Mouse (Mus musculus): Measurements from ENCODE around the gene Kpnb1. TPM values are rescaled to one million over a fixed set of nuclear protein-coding genes. Genes with fewer than 3 reads are reported as not detected.

Gene Kpnb1
- total and polyA plus RNA-seq, 3 experiments, result 11.4 to 113 (median 98.1) TPM

DNA sequence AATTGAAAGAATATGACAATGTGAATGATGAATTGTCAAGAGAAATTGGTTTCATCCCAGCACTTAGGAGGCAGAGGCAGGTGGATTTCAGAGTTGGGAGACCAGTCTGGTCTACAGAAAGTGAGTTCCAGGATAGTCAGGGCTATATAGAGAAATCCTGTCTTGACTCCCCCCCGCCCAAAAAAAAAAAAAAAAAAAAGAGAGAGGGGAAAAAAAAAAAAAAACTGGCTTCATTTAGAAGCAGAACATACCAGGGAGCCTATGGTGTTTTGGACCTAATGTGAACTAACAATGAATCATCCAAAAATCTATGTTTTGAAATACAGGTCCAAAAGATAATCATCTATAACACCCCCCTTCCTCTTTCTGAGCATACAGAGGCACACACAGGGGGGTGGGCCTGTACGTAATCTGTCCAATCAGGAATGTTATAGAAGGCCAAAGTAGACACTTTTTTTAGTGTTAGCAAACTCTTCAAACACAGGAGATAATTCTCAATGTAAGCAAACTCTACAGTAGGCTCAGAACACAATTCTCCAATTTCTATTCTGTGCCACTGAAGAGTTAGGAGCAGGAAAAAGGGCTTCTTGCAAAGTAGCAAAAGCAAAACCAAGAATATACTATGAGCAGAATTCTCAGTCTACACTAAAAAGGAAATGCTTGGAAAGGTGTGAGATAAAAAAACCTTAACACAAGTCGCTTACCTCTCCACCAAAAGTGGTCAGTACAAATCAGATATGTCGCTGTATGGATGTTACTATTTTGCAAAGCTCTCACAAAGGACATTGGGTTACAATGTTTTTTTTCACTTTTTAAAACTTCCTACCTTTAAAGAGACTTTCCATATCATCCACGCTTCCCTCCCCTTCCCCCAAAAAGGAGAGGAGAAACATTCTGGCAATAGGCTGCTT, 1.7 kb downstream of the Kpnb1 start:
- no peak for DNase-seq

DNA sequence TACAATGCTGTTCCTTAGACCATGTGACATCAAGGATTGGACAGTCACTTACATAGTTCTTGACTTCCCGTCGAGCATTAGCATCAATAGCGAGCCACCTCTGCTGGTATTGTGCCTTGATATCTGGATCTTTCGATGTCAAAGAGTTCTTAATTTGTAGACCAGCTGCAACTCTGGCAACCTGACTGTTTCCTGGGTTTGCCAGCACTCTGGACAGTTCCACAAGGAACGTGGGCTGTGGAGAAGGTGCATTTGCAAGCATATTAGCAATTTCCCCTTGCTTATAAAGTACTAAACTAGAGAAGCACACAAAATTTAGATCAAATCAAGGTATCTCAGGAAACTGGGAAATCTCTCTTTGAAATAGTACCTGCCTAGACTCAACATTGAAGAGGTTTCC, 2.8 kb downstream of the Kpnb1 start:
- DNase-seq, result no peak

DNA sequence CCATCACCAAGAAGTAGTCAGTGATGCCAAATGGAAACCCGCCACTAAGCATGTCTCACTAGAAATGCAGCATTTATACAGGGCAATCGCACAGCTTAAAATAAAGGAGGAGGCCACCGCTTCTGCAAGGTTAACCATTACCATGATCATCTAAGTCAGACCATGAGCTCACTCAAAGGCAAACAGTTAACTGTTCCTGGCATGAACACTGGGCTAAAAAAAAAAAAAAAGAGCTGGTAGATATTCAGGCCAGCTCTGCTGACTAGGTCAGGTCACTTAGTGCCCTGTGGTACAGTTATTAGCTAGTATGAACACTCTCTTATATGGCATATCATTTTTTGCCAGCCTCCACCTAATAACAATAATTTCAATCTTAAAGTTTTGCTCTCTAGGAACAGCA, 5.2 kb downstream of the Kpnb1 start:
- no peak for DNase-seq

DNA sequence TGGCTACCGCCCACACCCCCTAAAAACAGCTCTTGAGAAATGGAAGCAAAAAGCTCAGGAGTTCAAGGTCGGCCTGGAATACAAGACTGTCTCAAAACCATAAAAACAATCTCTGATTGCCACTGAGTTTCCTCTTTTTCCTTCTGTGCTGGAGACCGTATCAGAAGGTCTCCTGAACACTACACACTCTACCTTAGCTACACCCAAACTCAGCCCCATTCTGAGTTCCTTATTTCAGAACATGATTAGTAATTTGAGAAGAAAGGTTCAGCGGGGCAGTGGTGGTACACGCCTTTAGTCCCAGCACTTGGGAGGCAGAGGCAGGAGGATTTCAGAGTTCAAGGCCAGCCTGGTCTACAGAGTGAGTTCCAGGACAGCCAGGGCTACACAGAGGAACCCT, 6.6 kb downstream of the Kpnb1 start:
- DNase-seq, result no peak

DNA sequence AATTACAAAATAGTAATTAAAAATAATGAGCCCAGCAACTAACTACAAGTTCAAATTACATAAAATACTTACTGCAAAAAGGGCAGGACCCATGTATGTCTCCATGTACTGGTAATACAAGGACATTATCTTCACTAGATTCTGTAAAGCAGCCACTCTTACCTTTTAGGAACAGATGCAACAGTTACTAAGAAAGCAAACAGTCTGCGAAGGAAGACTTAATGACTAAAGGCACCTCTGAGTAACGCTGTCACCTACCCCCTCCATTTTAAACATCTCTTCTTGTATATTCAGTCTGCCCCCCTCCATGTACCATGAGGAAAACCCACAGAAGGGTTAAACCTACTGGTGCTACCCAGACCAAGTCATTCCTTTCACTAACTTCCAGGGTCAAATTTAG, 9.5 kb downstream of the Kpnb1 start:
- DNase-seq, result no peak

DNA sequence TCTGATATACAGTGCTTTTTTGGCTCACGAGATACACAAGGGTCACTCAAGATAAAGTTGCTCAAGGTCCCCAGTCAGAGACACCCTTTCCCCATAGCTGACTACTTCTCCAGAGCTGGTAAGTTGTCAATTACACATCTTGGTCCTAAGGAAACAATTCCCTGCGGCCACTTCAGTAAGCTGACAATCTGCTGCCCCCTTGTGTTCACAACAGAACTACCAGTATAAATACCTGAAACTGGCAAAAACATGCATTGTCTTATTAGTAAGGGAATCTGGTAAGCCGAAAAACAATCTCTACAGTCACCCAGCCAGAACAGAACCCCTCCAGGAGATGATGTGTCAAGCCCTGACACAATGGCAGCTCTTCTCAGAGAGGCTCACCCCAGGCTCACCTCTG, 10.8 kb downstream of the Kpnb1 start:
- peak; percentile 40 for DNase-seq

DNA sequence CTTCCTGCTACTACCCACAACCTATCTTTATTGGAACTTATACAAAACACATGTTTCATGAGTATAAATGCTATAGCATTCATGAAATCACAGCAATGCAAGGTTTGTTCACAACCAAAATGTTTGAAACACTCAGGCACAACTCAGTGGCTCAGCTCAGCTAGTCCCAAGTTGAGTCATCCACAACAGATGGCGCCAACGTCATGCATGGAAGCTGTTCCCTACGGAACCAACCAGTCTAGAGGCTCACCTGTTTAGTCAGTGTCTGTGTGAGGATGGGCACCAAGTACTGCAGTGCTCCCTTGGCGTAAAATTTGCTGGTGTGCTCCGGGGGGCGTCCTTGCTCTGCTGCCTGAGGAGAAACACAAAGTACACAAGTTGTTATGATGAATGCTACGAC, 12.2 kb downstream of the Kpnb1 start:
- no peak for DNase-seq

DNA sequence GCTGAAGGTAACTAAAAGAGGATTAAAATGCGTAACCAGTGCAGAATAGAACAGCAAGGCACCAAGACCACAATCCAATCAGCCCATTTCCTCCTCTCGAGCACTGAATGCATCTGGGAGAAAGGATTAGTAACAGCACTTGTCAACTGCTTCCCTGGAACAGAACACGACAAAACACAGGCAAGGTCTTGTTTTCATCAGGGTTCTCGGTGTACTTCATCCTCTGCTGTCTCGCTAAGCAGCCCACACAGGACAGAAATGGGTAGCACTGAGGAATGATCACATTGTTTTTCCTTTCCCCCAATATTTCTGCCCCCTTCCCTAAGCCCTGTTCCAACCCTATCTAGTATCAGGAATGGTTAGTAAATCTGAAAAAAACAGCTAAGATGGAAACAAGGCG, 27.3 kb downstream of the Kpnb1 start:
- DNase-seq, result no peak

DNA sequence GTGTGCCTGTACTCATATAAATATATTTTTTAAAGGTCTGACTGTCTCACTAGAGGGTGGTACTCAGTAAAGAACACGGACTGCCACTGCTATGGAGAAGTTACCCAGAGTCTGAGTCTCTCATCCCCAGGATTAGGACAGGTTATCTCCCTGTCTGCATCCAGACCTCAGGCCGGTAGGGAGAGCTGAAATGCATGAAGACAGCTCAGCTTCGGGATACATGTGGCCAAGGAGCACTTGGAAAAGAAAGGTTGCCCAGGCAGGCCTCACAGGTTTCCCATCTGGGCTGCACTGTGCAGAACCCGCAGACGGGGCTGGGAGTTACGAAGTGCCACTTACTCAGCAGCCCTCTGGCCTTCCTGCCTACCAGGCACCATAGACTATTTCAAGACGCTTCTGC, 30.7 kb downstream of the Kpnb1 start:
- no peak for DNase-seq

DNA sequence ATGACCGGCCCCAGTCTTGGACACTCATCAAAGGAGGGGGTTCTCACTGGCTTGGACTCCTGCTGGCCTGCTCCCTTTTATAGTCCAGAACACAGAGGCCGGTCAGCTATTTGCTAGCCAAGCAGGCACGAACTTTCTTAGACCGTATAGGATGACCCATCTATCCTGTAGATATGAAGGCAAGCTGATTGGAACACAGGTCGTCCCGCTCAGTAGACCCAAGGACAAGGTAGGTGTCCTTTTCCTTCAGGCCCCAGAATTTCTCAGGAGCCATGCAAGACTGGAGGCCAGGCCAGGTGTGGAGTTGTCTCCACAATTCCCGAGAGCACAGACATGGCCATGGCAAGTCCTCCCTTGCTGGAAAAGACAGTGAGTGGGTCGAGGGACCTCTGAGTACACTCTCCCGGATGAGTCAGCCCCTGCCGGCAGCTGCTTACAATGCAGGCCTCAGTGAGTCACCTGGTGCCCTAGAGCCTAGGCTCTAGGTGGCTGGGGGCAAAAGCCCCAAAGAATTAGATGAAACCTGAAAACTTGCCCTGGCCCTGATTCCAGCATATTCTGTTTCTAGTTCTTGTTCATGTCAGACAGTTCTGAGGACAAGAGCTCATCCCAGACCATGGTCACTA, 34.9 kb downstream of the Kpnb1 start:
- DNase-seq, result peak; percentile 79

DNA sequence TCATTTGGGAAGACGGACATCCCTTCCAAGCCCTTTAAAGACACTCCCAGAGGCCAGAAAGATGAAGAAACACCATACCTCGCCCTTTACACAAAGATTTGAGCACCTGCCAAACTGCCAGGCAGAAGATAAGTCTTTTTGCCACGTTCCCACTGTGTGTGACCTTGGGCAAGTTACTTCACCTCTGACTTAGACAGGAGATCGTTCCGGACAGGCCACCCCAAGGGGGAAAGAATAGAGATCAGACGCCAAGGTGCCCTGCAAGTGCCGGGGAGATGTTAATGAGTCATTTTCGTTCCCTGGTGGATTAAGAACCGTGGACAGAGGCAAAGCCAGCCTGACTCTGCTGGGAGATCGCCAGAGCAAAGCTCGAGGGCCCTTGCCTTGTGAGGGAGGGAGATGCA, 35.7 kb downstream of the Kpnb1 start:
- DNase-seq, result peak; percentile 75

DNA sequence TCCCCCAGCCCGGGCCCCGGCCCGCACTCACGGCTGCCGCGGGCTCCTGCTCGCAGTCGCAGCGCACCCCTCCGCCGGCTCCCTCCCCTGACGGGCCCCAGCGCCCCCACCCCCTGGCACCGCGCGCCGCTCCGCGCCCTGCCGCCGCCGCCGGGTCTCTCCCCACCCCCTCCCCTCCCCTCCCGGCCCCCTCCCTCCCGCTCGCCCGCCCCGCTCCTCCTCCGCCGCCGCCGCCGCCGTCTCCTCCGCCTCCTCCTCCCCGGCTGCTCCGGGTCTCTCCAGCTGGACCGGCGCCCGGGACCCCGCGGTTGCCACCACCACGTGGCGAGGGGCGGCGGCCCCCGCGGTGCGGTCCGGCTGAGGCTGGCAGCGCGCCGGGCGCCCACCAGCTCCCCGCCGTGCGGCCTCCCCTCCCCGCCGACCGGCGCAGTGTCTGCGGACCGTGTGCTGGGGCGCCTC, 36.3 kb downstream of the Kpnb1 start, which contains the start of gene Tbkbp1:
Tbkbp1 (minus strand) TSS at position 153 of the 459 bp plus-strand sequence.
- peak; percentile 51 for DNase-seq

DNA sequence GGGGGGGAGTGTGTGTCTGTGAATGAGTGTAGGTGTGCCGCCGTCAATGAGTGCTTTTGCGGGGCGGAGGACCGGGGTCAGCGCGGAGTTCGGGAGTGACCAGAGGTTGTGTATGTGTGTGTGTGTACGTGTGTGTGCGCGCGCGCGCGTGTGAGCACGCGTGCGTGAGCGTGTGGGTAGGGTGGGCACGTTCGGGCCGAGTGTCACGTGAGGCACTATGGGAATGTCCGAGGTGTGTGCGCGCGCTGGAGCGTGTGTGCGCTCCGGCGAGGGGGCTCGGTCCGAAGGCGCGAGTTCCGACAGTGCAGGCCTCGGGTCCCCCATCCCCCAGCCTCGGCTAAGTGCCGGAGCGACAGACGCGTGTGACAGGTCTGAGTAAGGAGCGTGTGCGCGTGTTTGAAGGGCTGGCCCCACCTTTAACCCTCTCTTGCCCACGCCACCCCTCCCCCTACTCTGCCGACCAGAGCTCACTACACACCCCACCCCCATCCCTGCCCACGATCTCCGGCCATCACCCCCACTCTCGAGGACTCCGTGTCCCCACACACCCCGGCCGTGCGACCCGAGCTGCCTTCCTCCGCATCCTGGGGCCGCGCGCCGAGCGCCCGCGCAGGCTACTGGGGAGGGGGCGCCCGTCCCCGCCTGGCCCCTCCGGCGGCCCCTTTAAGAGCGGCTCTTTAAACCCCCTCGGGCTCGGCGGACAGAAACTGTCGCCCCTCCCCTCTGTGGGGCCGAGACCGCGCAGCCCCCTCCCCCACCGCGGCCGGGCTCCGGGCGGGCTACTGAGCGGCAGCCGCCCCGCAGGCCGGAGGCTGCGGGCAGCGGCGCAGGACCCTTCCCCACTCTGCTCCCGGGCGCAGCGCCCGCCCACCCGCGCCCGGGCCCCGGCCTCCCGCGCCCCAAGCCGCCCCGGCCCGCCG, 37.0 kb downstream of the Kpnb1 start:
- DNase-seq, result peak; percentile 50

DNA sequence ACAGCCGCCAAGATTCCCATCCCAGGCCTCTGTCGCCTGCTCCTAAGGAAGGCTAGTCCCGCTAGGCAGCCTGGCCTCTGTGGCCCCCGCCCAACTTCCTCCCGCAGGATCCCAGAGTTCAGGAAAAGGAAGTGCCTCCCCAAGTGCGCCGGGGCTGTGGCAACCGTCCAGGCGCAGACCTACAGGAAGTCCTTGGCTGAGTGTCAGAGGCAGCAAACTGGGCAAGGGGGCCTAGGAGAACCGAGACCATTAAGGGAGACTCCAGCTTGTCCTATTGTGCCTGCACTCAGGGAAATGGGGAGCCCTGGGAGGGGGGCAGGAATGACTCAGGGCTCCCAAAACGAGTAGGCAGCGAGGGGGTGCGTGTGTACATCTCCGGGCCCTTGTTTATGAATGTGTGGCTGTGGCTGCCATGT, 37.7 kb downstream of the Kpnb1 start:
- peak; percentile 83 for DNase-seq

DNA sequence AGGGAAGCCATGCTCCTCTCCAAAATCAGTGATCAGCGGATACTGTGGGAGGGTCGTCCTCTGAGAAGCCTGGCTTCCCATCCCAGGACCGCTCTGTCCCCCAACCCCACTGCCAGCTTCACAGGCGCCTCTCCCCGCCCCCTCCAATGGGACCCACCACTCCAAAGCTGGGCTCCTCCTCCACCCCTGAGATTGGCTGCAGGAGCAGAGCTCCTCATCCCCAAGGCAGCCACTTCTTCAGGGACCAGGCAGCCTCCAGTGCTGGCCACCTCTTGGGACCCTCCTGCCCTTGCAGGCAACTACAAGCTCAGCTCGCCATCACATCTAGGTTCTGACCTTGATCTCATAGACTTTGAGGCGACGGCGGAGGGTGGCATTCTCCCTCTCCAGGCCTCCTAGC, 38.7 kb downstream of the Kpnb1 start:
- no peak for DNase-seq

DNA sequence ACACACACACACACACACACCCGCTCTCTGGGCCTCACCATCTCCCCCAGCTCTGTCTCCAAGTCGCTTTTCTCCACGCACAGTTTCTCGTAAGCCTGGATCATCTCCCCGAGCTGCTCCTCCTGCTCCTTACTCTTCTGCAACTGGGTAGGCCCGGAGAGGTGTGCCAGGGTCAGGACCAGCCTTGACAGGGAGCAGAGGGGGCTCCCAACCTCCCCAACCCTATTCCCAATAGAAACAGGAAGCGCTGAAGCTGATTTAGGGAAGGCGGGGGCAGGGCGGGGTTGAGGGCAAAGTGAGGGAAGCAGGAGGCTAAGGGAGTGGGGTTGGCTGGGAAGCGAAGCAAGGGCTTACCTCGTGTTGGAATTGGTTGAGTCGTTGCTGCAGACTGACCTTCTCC, 39.1 kb downstream of the Kpnb1 start:
- no peak for DNase-seq

DNA sequence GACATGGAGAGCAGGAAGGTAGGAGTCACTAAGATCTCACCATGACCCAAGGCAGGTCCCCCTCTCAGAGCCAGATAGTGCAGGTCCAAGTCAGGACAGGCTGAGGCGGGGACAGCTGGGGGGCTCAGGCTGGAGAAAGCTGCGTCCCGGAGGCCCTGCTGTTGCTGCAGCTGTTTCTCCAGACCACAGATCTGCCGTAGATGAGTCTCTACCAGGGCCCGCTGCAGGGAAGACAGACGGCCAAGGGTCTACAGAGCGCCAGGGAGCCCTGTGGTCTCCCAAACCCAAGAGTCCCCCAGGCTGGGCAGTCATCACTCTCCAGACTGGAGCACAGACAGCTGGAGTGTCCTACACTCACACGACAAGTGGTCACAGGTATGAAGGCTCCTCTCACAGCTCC, 40.3 kb downstream of the Kpnb1 start:
- DNase-seq, result no peak

DNA sequence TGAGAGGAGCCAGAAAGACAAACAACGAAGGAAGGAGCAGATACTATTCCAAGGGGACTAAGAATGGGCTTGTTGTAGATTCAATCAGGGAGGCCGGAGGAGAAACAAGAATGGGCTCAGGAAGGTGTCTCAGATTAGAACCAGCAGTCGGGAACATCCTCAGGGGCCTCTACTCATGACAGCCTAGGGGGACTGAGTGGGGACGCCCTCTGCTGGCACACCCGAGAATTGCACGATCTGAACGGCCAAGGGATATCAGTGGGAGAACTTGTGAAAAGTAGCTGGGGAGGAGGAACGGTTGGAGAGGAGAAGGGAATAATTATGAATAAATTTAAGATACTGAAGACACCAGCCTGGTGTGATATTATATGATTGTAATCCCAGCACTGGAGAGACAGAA, 41.0 kb downstream of the Kpnb1 start:
- peak; percentile 77 for DNase-seq

DNA sequence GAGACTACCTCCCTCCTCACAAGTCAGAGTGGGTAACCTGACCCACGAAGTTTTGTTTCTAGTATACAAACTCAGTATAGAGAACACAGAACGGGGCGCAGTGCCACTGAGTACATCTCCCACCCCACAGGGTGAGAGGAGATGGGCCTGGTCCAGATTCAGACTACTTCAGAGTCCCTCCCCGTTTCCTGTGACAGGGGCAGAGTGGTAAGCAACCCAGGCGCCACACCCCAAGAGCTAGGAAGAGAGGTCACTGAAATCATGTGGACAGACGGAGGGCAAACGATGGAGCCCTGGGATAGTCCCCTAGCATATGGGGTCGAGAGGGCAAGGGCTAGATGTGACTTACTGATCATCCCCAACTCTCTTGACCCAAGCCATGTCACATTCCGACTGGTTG, 41.7 kb downstream of the Kpnb1 start:
- DNase-seq, result no peak

DNA sequence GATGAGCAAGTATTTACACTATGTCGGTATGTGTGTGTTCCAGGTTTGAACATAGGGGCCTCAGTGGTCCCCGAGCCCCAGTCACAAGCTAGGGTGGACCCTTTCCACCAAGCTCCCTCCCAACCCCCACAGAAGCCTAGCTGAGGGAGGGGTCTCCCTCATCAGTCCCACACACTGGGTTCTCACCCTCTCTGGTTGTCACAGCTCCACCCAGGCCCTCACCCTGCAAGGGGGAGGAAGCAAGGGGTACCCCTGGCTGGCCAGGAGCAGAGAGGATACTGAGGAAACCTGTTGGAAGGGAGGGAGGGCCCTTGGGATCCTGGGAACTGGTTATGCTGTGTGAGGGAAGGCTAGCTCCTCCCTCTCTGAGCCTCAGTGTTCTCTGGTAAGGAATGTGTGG, 42.4 kb downstream of the Kpnb1 start:
- DNase-seq, result no peak

DNA sequence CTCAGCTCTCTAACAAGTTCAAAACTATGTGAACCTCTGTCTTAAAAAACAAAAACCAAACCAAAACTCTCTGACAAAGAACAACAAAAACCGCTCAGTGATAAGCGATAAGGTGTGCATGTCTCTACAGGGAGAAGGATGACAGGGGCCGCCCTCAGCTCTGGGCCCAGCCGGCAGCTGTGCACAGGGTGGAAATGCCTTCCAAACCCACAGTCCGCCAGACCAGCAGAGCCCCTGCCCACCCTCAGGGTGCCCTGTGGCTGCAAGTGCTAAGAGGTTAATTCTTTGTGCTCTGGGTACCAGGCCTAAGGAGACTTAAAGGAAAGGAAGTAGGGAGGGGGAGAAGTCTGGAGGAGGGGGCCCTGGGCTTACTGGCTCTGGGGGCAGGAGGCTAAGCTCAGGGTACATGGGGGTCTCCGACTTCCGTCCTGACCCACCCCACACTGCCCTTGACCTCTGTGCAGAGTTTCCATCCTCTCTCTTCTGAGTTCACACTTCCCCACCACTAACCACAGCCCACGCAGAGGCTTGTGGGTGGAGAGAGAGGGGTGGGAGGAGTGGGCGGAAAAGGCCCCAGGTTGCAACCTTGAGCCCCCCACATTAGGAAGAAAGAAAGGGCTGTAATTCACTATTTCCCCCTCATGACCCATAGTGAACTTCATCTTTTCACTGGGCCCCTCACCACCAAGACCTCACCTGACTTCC, 44.3 kb downstream of the Kpnb1 start:
- DNase-seq, result no peak

DNA sequence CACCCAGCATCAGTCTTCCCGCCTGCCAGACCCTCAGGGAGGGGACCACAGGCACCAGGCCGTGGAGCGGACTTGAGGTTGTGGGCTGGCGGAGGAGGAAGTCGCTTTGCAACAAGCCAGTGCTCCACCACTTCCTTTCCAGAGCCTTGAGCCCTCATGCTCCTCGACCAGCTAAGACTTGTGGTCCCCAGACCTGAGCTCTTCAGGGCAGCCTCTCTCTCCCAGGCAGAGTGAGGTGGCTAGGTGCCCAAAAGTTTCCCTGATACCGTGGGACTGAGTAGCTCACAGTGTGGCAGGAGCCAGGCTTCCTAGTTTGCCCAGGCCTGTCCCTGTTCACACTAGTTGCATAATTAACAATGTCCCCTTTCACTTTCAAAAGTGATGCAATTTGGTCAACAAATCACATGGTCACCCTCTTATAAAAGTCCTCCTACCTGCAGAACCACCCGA, 45.5 kb downstream of the Kpnb1 start:
- DNase-seq, result peak; percentile 17
